Mouse (Mus musculus): ENCODE measurements around the gene Clcn5.
A peak's percentile ranks its signal among the peaks of the same experiment; 100 is the strongest.

The Clcn5 gene

GRCm38 (mm10) chrX:7319089-7319721 is at the start of gene Clcn5:
TSS of gene Clcn5 (minus strand) at chrX:7319358.
- DNase-seq (ENCODE audit: low spot score), result peak; percentile 96

GRCm38 (mm10) chrX:7325455-7325854 is 6.3 kb upstream of the Clcn5 start:
- DNase-seq (ENCODE audit: low spot score), result no peak

- DNase-seq (ENCODE audit: low spot score), result peak; percentile 18
Observed at GRCm38 (mm10) chrX:7322288-7322687, 3.1 kb upstream of the Clcn5 start.

GRCm38 (mm10) chrX:7320571-7320970 is 1.4 kb upstream of the Clcn5 start:
- no peak for DNase-seq (ENCODE audit: low spot score)

GRCm38 (mm10) chrX:7318551-7319025 is 570 bp downstream of the Clcn5 start:
- DNase-seq (ENCODE audit: low spot score), result no peak

- no peak for DNase-seq (ENCODE audit: low spot score)
Observed at GRCm38 (mm10) chrX:7315115-7315514, 4.0 kb downstream of the Clcn5 start.

- no peak for DNase-seq (ENCODE audit: low spot score)
Observed at GRCm38 (mm10) chrX:7314645-7315044, 4.5 kb downstream of the Clcn5 start.

GRCm38 (mm10) chrX:7308242-7308641 is 10.9 kb downstream of the Clcn5 start:
- no peak for DNase-seq (ENCODE audit: low spot score)

- DNase-seq (ENCODE audit: low spot score), result no peak
Observed at GRCm38 (mm10) chrX:7306861-7307260, 12.3 kb downstream of the Clcn5 start.

- DNase-seq (ENCODE audit: low spot score), result no peak
Observed at GRCm38 (mm10) chrX:7292981-7293380, 26.2 kb downstream of the Clcn5 start.

- no peak for DNase-seq (ENCODE audit: low spot score)
Observed at GRCm38 (mm10) chrX:7292151-7292768, 26.9 kb downstream of the Clcn5 start.

- DNase-seq (ENCODE audit: low spot score), result no peak
Observed at GRCm38 (mm10) chrX:7288976-7289375, 30.2 kb downstream of the Clcn5 start.

- no peak for DNase-seq (ENCODE audit: low spot score)
Observed at GRCm38 (mm10) chrX:7287051-7287734, 32.0 kb downstream of the Clcn5 start.

- DNase-seq (ENCODE audit: low spot score), result no peak
Observed at GRCm38 (mm10) chrX:7282636-7283035, 36.5 kb downstream of the Clcn5 start.

GRCm38 (mm10) chrX:7279722-7280121 is 39.4 kb downstream of the Clcn5 start:
- no peak for DNase-seq (ENCODE audit: low spot score)

- no peak for DNase-seq (ENCODE audit: low spot score)
Observed at GRCm38 (mm10) chrX:7276564-7276963, 42.6 kb downstream of the Clcn5 start.

GRCm38 (mm10) chrX:7261149-7261548 is 58.0 kb downstream of the Clcn5 start:
- no peak for DNase-seq (ENCODE audit: low spot score)

- no peak for DNase-seq (ENCODE audit: low spot score)
Observed at GRCm38 (mm10) chrX:7260400-7261113, 58.6 kb downstream of the Clcn5 start.

GRCm38 (mm10) chrX:7259718-7260117 is 59.4 kb downstream of the Clcn5 start:
- no peak for DNase-seq (ENCODE audit: low spot score)

- no peak for DNase-seq (ENCODE audit: low spot score)
Observed at GRCm38 (mm10) chrX:7256022-7256421, 63.1 kb downstream of the Clcn5 start.

- DNase-seq (ENCODE audit: low spot score), result no peak
Observed at GRCm38 (mm10) chrX:7204099-7204498, 115.1 kb downstream of the Clcn5 start.

- DNase-seq (ENCODE audit: low spot score), result no peak
Observed at GRCm38 (mm10) chrX:7203535-7203934, 115.6 kb downstream of the Clcn5 start.

- no peak for DNase-seq (ENCODE audit: low spot score)
Observed at GRCm38 (mm10) chrX:7197833-7198232, 121.3 kb downstream of the Clcn5 start.
